Mouse (Mus musculus) layer of hippocampus, postnatal 10 days (tissue): ENCODE data around the gene Mob3c. TPM values are rescaled to one million over a fixed set of nuclear protein-coding genes. Genes with fewer than 3 reads are reported as not detected.
A peak's percentile ranks its signal among the peaks of the same experiment; 100 is the strongest.

Experiments used
- DNase-seq, 2 experiments: peaks; one replicate each; pipeline ENCODE4 v3.0.0; 2021; ENCODE audit warnings: low spot score in 2 of 2
- total RNA-seq, 2 experiments: library from RNA; stranded (reverse); gene quantifications; 2 replicates each; pipeline ENCODE4 v1.2.3; 2021

Mob3c gene
- total RNA-seq, 2 experiments from 2014 or later, result 4.5 to 4.6 TPM

DNA sequence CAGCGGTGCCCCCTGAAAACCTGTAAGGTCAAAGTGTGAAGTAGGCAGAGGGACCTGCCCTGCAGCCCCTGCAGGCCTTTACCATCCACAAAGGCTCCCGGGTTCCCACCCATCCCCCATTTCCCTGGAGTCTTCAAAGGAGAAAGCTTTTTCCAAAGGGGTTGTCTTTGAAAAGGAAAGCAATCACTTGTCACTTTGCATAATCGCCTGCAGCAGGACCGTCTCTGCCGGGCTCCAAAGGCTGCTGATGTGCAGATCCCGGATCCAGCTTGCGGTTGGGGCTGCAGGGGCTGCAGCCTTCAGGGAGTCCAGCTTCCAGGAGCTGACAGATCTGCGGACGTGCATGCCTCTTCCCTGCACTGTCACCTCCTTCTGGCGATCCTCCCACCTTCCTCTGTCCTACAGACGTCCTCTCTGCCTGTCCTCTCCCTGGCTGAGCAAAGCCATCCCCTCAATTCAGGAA, 50.4 kb downstream of the Mob3c start:
- DNase-seq, result no peak

DNA sequence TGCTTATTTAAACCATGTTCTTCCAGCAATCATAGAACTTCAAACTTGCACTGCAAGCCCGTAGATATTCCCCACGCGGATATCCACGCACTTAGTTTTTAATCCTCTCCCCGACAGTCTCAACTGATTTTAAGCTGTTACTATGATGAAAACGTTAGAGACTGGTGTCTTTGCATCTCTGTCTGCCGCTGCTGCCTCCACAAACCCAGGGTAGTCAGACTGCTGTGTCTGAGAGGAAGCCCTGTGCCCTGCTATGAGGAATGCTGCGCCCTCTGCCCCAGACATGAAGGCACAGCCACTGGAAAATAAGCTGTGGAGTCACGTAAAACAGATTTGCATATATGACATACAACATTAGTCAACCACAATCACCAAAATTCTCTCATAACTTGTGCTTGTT, 50.9 kb downstream of the Mob3c start:
- no peak for DNase-seq

DNA sequence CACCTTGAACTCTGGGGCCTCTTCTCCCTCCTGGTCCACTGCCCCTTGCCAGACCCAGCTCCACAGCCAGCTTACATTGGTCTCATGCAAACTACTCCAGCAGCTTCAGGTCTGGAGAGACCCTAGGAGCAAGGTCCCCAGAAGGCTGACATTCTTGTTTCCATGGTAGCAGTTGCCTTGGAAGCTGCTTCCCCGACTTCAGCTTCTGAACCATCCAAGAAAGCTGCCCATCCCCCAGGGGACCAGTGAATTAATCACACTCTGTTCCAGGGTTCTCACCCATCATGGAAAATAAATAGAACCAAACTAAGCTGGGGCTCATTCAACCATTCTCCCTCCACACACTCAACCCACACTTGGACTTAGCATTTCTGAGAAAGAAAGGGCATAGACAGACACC, 53.3 kb downstream of the Mob3c start:
- peak; percentile 30 to 49 for DNase-seq

DNA sequence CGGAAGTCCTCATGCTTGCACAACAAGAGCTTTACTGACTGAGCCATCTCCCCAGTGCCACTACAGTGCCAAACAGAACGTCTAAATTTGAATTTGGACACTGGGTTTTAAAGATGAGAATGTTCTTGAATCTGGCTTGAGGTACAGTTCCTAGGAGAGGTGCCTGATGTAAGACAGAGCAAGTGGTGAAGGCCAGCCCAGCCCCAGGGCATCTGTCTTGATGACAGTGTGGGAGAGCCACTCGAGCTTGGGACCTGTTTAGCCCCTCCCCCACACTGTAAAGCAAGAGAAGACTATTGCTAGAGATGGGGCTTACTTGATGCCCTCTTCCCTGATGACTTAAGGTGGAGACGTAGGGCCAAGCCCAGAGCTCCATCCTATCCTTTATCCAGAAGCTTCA, 54.3 kb downstream of the Mob3c start:
- DNase-seq, result no peak

DNA sequence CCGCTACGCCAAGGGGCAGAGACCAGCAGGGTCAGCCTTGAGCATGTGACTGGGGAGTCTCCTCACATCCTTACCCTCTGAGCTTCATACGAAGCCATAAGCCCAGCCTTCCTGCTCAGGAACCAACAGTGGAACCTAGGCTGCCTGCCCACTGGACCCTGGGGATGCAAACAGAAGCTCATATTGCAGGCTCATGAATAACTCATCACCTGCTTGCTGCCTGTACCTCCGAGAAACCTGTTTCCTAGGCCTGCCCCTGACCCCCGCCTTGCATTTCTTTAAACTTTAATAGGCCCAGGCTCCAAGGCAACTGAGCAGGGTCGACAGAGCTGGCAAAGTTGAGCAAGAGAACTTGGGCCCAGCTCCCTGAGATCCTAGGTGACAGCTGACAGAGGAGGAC, 56.1 kb downstream of the Mob3c start, which contains the start of gene Kncn:
Gene Kncn (plus strand): TSS at position 379 of the 400 bp plus-strand sequence.
- DNase-seq, result no peak

Other genes with a start within 250 kb of the Mob3c start
- gene Cyp4a32, start 227.1 kb upstream of the Mob3c start, total RNA-seq, result not detected
- gene Cyp4b1, start 180.4 kb upstream of the Mob3c start, total RNA-seq, result 1 to 10 TPM; 2.1 to 2.7 TPM
- gene Efcab14, start 90.3 kb upstream of the Mob3c start, total RNA-seq, result 10 to 100 TPM; 32.0 to 34.8 TPM
- under 1 TPM; 0.78 to 0.87 TPM for gene Tex38, start 47.1 kb upstream of the Mob3c start, total RNA-seq
- 10 to 100 TPM; 25.9 to 29.0 TPM for gene Atpaf1, start 43.3 kb upstream of the Mob3c start, total RNA-seq
- 10 to 100 TPM; 40.8 to 43.3 TPM for gene Mknk1, start 11.1 kb downstream of the Mob3c start, total RNA-seq
- gene Kncn, start 56.3 kb downstream of the Mob3c start, total RNA-seq, result under 1 TPM in 1 of 2 experiments, not detected in 1; 0.25 TPM
- not detected for gene 6430628N08Rik, start 62.6 kb downstream of the Mob3c start, total RNA-seq
- under 1 TPM; 0.18 to 0.34 TPM for gene Dmbx1, start 111.8 kb downstream of the Mob3c start, total RNA-seq
- 100 to 1,000 TPM in 1 of 2 experiments, 10 to 100 TPM in 1; 86.6 to 108 TPM for gene Faah, start 189.8 kb downstream of the Mob3c start, total RNA-seq
- 1 to 10 TPM; 8.1 to 8.2 TPM for gene Nsun4, start 225.8 kb downstream of the Mob3c start, total RNA-seq
- 100 to 1,000 TPM; 402 to 460 TPM for gene Uqcrh, start 247.0 kb downstream of the Mob3c start, total RNA-seq
- gene Lrrc41, start 247.2 kb downstream of the Mob3c start, total RNA-seq, result 10 to 100 TPM; 51.9 to 52.8 TPM